Mouse (Mus musculus): ENCODE measurements around the gene Pcolce. TPM values are rescaled to one million over a fixed set of nuclear protein-coding genes. Genes with fewer than 3 reads are reported as not detected.

Pcolce gene
- total RNA-seq, 2 experiments from 2014 or later, result 874 to 904 TPM

GRCm38 (mm10) chr5:137596601-137597261 lies 16.9 kb downstream of the Pcolce start:
- DNase-seq, result no peak

- DNase-seq, result no peak
These were observed 17.7 kb downstream of the Pcolce start for GRCm38 (mm10) chr5:137595921-137596320.

GRCm38 (mm10) chr5:137590507-137590906 lies 23.1 kb downstream of the Pcolce start:
- DNase-seq, result no peak

- peak; percentile 81 to 84 for DNase-seq
These were observed 28.6 kb downstream of the Pcolce start for GRCm38 (mm10) chr5:137584976-137585375.

- DNase-seq, result no peak
These were observed 29.9 kb downstream of the Pcolce start for GRCm38 (mm10) chr5:137583670-137584169.

GRCm38 (mm10) chr5:137582702-137583101 lies 30.9 kb downstream of the Pcolce start:
- DNase-seq, result no peak

- no peak for DNase-seq
These were observed 33.3 kb downstream of the Pcolce start for GRCm38 (mm10) chr5:137580246-137580645.

- peak; percentile 74 to 76 for DNase-seq
These were observed 39.1 kb downstream of the Pcolce start for GRCm38 (mm10) chr5:137574470-137574901.

- no peak for DNase-seq
These were observed 42.6 kb downstream of the Pcolce start for GRCm38 (mm10) chr5:137570691-137571586.

- DNase-seq, result no peak
These were observed 43.4 kb downstream of the Pcolce start for GRCm38 (mm10) chr5:137570181-137570580.

- DNase-seq, result peak; percentile 59 to 77
These were observed 43.9 kb downstream of the Pcolce start, which contains the start of gene Tfr2 for GRCm38 (mm10) chr5:137569665-137570064. Tfr2 (plus strand) TSS chr5:137569840.

- DNase-seq, result no peak
These were observed 44.6 kb downstream of the Pcolce start for GRCm38 (mm10) chr5:137569031-137569430.

GRCm38 (mm10) chr5:137568223-137568798 lies 45.3 kb downstream of the Pcolce start:
- DNase-seq, result peak; percentile 23 to 44

GRCm38 (mm10) chr5:137566416-137566815 lies 47.2 kb downstream of the Pcolce start:
- DNase-seq, result no peak

GRCm38 (mm10) chr5:137565744-137566143 lies 47.8 kb downstream of the Pcolce start:
- DNase-seq, result no peak

- DNase-seq, result no peak
These were observed 50.6 kb downstream of the Pcolce start for GRCm38 (mm10) chr5:137562965-137563364.

- no peak for DNase-seq
These were observed 52.0 kb downstream of the Pcolce start for GRCm38 (mm10) chr5:137561556-137561955.

Other genes starting within 250 kb of the Pcolce start
- gene Zan, start 136.7 kb downstream of the Pcolce start, total RNA-seq (2021), result under 1 TPM in 1 of 2 experiments, not detected in 1; 0.03 TPM
- gene Pop7, start 111.3 kb downstream of the Pcolce start, total RNA-seq (2021), result 10 to 100 TPM; 25.6 to 27.0 TPM
- 10 to 100 TPM; 32.0 to 32.8 TPM for gene Gigyf1, start 95.2 kb downstream of the Pcolce start, total RNA-seq (2021)
- not detected for gene Epo, start 80.5 kb downstream of the Pcolce start, total RNA-seq (2021)
- 100 to 1,000 TPM; 544 to 638 TPM for gene Gnb2, start 80.3 kb downstream of the Pcolce start, total RNA-seq (2021)
- 1 to 10 TPM; 2.6 to 3.3 TPM for gene Actl6b, start 60.3 kb downstream of the Pcolce start, total RNA-seq (2021)
- 1 to 10 TPM in 1 of 2 experiments, under 1 TPM in 1; 0.95 to 1.1 TPM for gene Tfr2, start 43.9 kb downstream of the Pcolce start, total RNA-seq (2021)
- gene Mospd3, start 12.7 kb downstream of the Pcolce start, total RNA-seq (2021), result 10 to 100 TPM; 45.6 to 47.8 TPM
- 1 to 10 TPM in 1 of 2 experiments, under 1 TPM in 1; 0.93 to 1.7 TPM for gene Fbxo24, start 15.2 kb upstream of the Pcolce start, total RNA-seq (2021)
- 10 to 100 TPM; 23.5 to 36.1 TPM for gene Lrch4, start 15.3 kb upstream of the Pcolce start, total RNA-seq (2021)
- 1 to 10 TPM; 7.9 to 9.6 TPM for gene Gm20605, start 15.4 kb upstream of the Pcolce start, total RNA-seq (2021)
- 1 to 10 TPM; 1.9 to 7.8 TPM for gene Sap25, start 27.6 kb upstream of the Pcolce start, total RNA-seq (2021)
- gene Irs3, start 31.9 kb upstream of the Pcolce start, total RNA-seq (2021), result 1 to 10 TPM; 4.8 to 6.2 TPM
- 10 to 100 TPM; 30.4 to 30.6 TPM for gene Agfg2, start 70.9 kb upstream of the Pcolce start, total RNA-seq (2021)
- gene Nyap1, start 127.8 kb upstream of the Pcolce start, total RNA-seq (2021), result 1 to 10 TPM; 3.1 to 3.2 TPM
- 10 to 100 TPM; 79.5 to 84.6 TPM for gene Tsc22d4, start 131.9 kb upstream of the Pcolce start, total RNA-seq (2021)
- gene Ppp1r35, start 165.1 kb upstream of the Pcolce start, total RNA-seq (2021), result 10 to 100 TPM; 24.6 to 28.4 TPM
- 10 to 100 TPM; 52.0 to 56.4 TPM for gene Mepce, start 173.9 kb upstream of the Pcolce start, total RNA-seq (2021)
- gene Zcwpw1, start 174.0 kb upstream of the Pcolce start, total RNA-seq (2021), result 1 to 10 TPM; 2.3 to 3.0 TPM
- gene Pilra, start 222.5 kb upstream of the Pcolce start, total RNA-seq (2021), result 1 to 10 TPM; 2.4 to 3.9 TPM
- 1 to 10 TPM; 1.3 to 1.5 TPM for gene Pilrb1, start 244.3 kb upstream of the Pcolce start, total RNA-seq (2021)